8 mouse cellular contexts compared by ENCODE assay signal in the genomic region with DNA sequence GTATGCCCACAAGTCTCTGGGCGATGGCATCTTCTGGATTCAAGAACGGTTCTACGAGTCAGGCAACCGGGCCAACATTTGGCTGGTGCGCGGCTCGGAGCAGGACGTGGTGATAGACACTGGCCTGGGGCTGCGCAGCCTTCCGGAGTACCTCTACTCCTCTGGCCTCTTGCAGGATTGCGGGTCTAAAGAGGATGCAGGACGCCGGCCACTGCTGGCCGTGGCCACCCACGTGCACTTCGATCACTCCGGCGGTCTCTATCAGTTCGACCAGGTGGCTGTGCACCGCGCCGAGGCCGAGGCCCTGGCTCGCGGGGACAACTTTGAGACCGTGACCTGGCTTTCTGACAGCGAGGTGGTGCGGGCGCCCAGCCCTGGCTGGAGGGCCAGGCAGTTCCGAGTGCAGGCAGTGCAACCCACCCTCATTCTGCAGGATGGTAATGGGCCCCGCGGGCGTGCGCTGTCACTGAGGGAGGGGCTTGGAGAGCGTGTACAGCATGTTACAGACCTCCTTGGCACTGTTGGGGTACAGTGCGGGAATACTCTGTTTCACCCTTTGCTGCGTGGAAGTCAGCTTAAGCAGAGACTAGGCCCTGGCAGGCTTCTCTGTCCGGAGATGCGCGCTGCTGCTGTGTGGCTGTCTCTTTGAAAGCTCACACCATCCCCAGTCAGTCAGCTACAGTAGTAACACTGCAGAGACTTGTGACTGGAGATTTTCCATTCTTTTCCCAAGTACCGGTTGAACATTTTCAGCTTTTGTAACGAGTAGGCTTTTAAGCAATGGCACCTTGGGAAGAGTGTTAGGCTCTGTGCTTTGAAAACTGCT. TPM values are rescaled to one million over a fixed set of nuclear protein-coding genes. Genes with fewer than 3 reads are reported as not detected.
DNase-seq lines count a peak whose midpoint lies in the region; ATAC-seq and TF ChIP-seq lines count a peak whose summit lies in the region.

No protein-coding gene starts in this region.

- no peaks in the 10 kb centered on the region for H3K9me3 ChIP-seq in ES-E14 (ENCODE audit: control insufficient read depth, insufficient read depth, low read depth, low read length)
- H3K9me3 ChIP-seq in embryonic facial prominence, embryonic 12.5 days, result no peaks in the 10 kb centered on the region
- no peaks in the 10 kb centered on the region for H3K9me3 ChIP-seq in heart, embryonic 13.5 days
- H3K9me3 ChIP-seq in midbrain, embryonic 14.5 days (ENCODE audit: control insufficient read depth, low read length), result no peaks in the 10 kb centered on the region

- ATAC-seq in embryonic facial prominence, embryonic 12.5 days (ENCODE audit: insufficient number of reproducible peaks, insufficient read depth, low FRiP score, low TSS enrichment), result peak; percentile 59
- peak; percentile 9; the same call in 1 of the 2 replicates for ATAC-seq in heart, embryonic 13.5 days (ENCODE audit: extremely low read depth, insufficient number of reproducible peaks, low FRiP score, low TSS enrichment)
- peak; percentile 55 for ATAC-seq in midbrain, embryonic 14.5 days (ENCODE audit: low FRiP score, low TSS enrichment)

- H3K4me1 ChIP-seq in ES-E14 (ENCODE audit: control insufficient read depth in 2 of 2, insufficient read depth in 2 of 2, low read length in 2 of 2, poor library complexity in 1 of 2), result peaks cover 0 to 7% of the 10 kb centered on the region in 2 experiments; a peak in 2 of 4 replicates
- H3K4me1 ChIP-seq in embryonic facial prominence, embryonic 12.5 days, result no peaks in the 10 kb centered on the region
- peaks cover 28% of the 10 kb centered on the region for H3K4me1 ChIP-seq in heart, embryonic 13.5 days
- H3K4me1 ChIP-seq in midbrain, embryonic 14.5 days (ENCODE audit: control insufficient read depth, insufficient read depth, low read length), result peaks cover 7% of the 10 kb centered on the region; the same call in 1 of the 2 replicates

- intact Hi-C loops in left cerebral cortex, adult 2 months (cut with DNase I), result loop anchor here (5.0 kb wide), 1 partner anchor 51 kb away; no protein-coding TSS in a partner anchor

- H3K27me3 ChIP-seq in embryonic facial prominence, embryonic 12.5 days, result peaks cover 2% of the 10 kb centered on the region; the same call in 1 of the 2 replicates
- H3K27me3 ChIP-seq in heart, embryonic 13.5 days (replicated peaks), result no peaks in the 10 kb centered on the region
- no peaks in the 10 kb centered on the region for H3K27me3 ChIP-seq in midbrain, embryonic 14.5 days (ENCODE audit: control insufficient read depth, insufficient read depth, low read length)

- H3K36me3 ChIP-seq in ES-E14 (ENCODE audit: control insufficient read depth, insufficient read depth, low read length, poor library complexity, severe bottlenecking), result no peaks in the 10 kb centered on the region
- no peaks in the 10 kb centered on the region for H3K36me3 ChIP-seq in embryonic facial prominence, embryonic 12.5 days
- H3K36me3 ChIP-seq in heart, embryonic 13.5 days, result no peaks in the 10 kb centered on the region
- H3K36me3 ChIP-seq in midbrain, embryonic 14.5 days (ENCODE audit: control insufficient read depth, insufficient read depth, low read length), result no peaks in the 10 kb centered on the region

- WGBS in embryonic facial prominence, embryonic 12.5 days, result under 1% methylated on average over 42 of the region's 42 CpGs
- under 1% methylated on average over 42 of the region's 42 CpGs for WGBS in heart, embryonic 13.5 days
- under 1% methylated on average over 42 of the region's 42 CpGs for WGBS in midbrain, embryonic 14.5 days

- no peak for TF ChIP-seq CTCF in left cerebral cortex, adult 2 months (IDR thresholded peaks at IDR 0.05)

- in situ Hi-C loops in ES-E14 (cut with MboI; ENCODE audit: low sequenced_read_pairs in 2 of 2, unreplicated experiment in 2 of 2), result no loop called here

- H3K4me2 ChIP-seq in embryonic facial prominence, embryonic 12.5 days (replicated peaks), result peak overlapping the region; percentile 100
- H3K4me2 ChIP-seq in heart, embryonic 13.5 days, result peak overlapping the region; percentile 100
- peak overlapping the region; percentile 92 for H3K4me2 ChIP-seq in midbrain, embryonic 14.5 days (ENCODE audit: low read length)

- H3K4me3 ChIP-seq in ES-E14 (ENCODE audit: insufficient read depth in 1 of 2, low read depth in 1 of 2, low read length in 2 of 2, poor library complexity in 1 of 2, severe bottlenecking in 1 of 2), result peak overlapping the region; percentile 82 to 92
- peak overlapping the region; percentile 81 for H3K4me3 ChIP-seq in embryonic facial prominence, embryonic 12.5 days
- peak overlapping the region; percentile 77 for H3K4me3 ChIP-seq in heart, embryonic 13.5 days
- peak overlapping the region; percentile 87 for H3K4me3 ChIP-seq in left cerebral cortex, adult 2 months
- H3K4me3 ChIP-seq in midbrain, embryonic 14.5 days (replicated peaks; ENCODE audit: low read depth, low read length), result peak overlapping the region; percentile 86

- no peak overlapping the region for H3K27ac ChIP-seq in ES-E14 (ENCODE audit: insufficient read depth, low read depth, low read length, poor library complexity, severe bottlenecking)
- peak overlapping the region; percentile 86 for H3K27ac ChIP-seq in embryonic facial prominence, embryonic 12.5 days
- peak overlapping the region; percentile 88 for H3K27ac ChIP-seq in heart, embryonic 13.5 days (replicated peaks)
- H3K27ac ChIP-seq in left cerebral cortex, adult 2 months, result peak overlapping the region; percentile 98
- peak overlapping the region; percentile 88 for H3K27ac ChIP-seq in midbrain, embryonic 14.5 days (replicated peaks; ENCODE audit: low read depth, low read length)

- DNase-seq in kidney, adult 9 months, result peak; percentile 13
- no peak for DNase-seq in kidney, adult 11 months
- no peak for DNase-seq in ES-E14 (ENCODE audit: low read depth, low spot score)
- DNase-seq in left cerebral cortex, adult 2 months (ENCODE audit: extremely low spot score in 1 of 2, low spot score in 2 of 2), result peak in 1 of 2 experiments; percentile 46
- DNase-seq in midbrain, embryonic 14.5 days, result peak; percentile 63
- DNase-seq in thymus, postnatal 25 days, result peak; percentile 32

- H3K9ac ChIP-seq in ES-E14 (ENCODE audit: insufficient read depth, low read depth, low read length, poor library complexity, severe bottlenecking), result peak overlapping the region; percentile 52
- H3K9ac ChIP-seq in embryonic facial prominence, embryonic 12.5 days, result peak overlapping the region; percentile 67
- H3K9ac ChIP-seq in heart, embryonic 13.5 days, result peak overlapping the region; percentile 86
- peak overlapping the region; percentile 74 for H3K9ac ChIP-seq in midbrain, embryonic 14.5 days (replicated peaks; ENCODE audit: low read length)

TF ChIP-seq in ES-E14, 5 proteins besides CTCF, POLR2A, EP300 and RAD21:
- TF ChIP-seq HCFC1 (IDR thresholded peaks at IDR 0.05; ENCODE audit: borderline replicate concordance, insufficient read depth, low read length) (no peak), ZNF384 (IDR thresholded peaks at IDR 0.05; ENCODE audit: low read depth, low read length) (no peak), ZC3H11A (IDR thresholded peaks at IDR 0.05; ENCODE audit: borderline replicate concordance, low read depth, low read length) (no peak), MAFK (IDR thresholded peaks at IDR 0.05; ENCODE audit: insufficient read depth, low read depth, low read length) (no peak)

RNA-seq across cellular contexts. Expression of gene Mblac2, which starts 0.6 kb away (rescaled TPM):
- total RNA-seq in ES-E14 (2012; rRNA removed), result 1.3 and 2.0 TPM in 2 replicates
- 7.2 and 7.9 TPM in 2 replicates for polyA plus RNA-seq in embryonic facial prominence, embryonic 12.5 days (2016; fragmentation: Nextera tagmentation; extraction: Ambion mirVana)
- 4.7 and 7.3 TPM in 2 replicates for polyA plus RNA-seq in heart, embryonic 13.5 days (2015; fragmentation: Nextera tagmentation; extraction: Ambion mirVana)
- total RNA-seq in left cerebral cortex, adult 2 months (2021), result 10 to 100 TPM; 19.5 to 21.7 TPM
- polyA plus RNA-seq in midbrain, embryonic 14.5 days (2014; fragmentation: Nextera tagmentation; extraction: Ambion mirVana), result 34.1 and 35.1 TPM in 2 replicates

RNA-seq across cellular contexts. Expression of gene Polr3g, which starts 0.9 kb away (rescaled TPM):
- 38.2 and 45.2 TPM in 2 replicates for total RNA-seq in ES-E14 (2012; rRNA removed)
- polyA plus RNA-seq in embryonic facial prominence, embryonic 12.5 days (2016; fragmentation: Nextera tagmentation; extraction: Ambion mirVana), result 17.2 and 17.5 TPM in 2 replicates
- 15.2 and 17.6 TPM in 2 replicates for polyA plus RNA-seq in heart, embryonic 13.5 days (2015; fragmentation: Nextera tagmentation; extraction: Ambion mirVana)
- 1 to 10 TPM; 2.9 to 5.3 TPM for total RNA-seq in left cerebral cortex, adult 2 months (2021)
- 1.9 and 3.3 TPM in 2 replicates for polyA plus RNA-seq in midbrain, embryonic 14.5 days (2014; fragmentation: Nextera tagmentation; extraction: Ambion mirVana)

RNA-seq across cellular contexts. Expression of gene Lysmd3, which starts 54.3 kb away (rescaled TPM):
- total RNA-seq in ES-E14 (2012; rRNA removed), result 19.7 and 21.2 TPM in 2 replicates
- polyA plus RNA-seq in embryonic facial prominence, embryonic 12.5 days (2016; fragmentation: Nextera tagmentation; extraction: Ambion mirVana), result 28.2 and 33.0 TPM in 2 replicates
- 20.7 and 20.8 TPM in 2 replicates for polyA plus RNA-seq in heart, embryonic 13.5 days (2015; fragmentation: Nextera tagmentation; extraction: Ambion mirVana)
- 10 to 100 TPM; 12.1 TPM for total RNA-seq in left cerebral cortex, adult 2 months (2021)
- polyA plus RNA-seq in midbrain, embryonic 14.5 days (2014; fragmentation: Nextera tagmentation; extraction: Ambion mirVana), result 16.6 and 25.8 TPM in 2 replicates

Comparison
In these comparisons a context has a peak if more than half of its experiments do, and no peak if none do; other contexts are left out.
1. DNase-seq: peak in kidney, adult 9 months (single experiment), midbrain, embryonic 14.5 days (single experiment) and thymus, postnatal 25 days (single experiment); none in kidney, adult 11 months (single experiment) and ES-E14 (single experiment).
2. ATAC-seq: peak in every context shown above with its lines; median percentile 59 in embryonic facial prominence, embryonic 12.5 days; 55 in midbrain, embryonic 14.5 days; 9 in heart, embryonic 13.5 days.
3. Peak in every context shown above with its lines, with median percentiles within 50 percentile points of each other: H3K4me3 ChIP-seq, H3K9ac ChIP-seq and H3K4me2 ChIP-seq.